Mouse (Mus musculus) limb, embryonic 15.5 days (tissue): ENCODE data around the gene Hist1h3a. TPM values are rescaled to one million over a fixed set of nuclear protein-coding genes. Genes with fewer than 3 reads are reported as not detected.

Source experiments
- ATAC-seq: fragments of 200-750 bp; cut with Nextera tagmentation; 2 replicates; pipeline ENCODE4 v1.8.0; 2017; ENCODE audit warnings: low read depth, moderate TSS enrichment; ENCODE audit not compliant: insufficient number of reproducible peaks, low FRiP score, low TSS enrichment
- H3K27ac ChIP-seq: fragments of 300-500 bp; sonication (generic); 2 replicates; pipeline ENCODE4 v1.5.1; 2015; ENCODE audit warnings: moderate library complexity, mild to moderate bottlenecking, inconsistent platforms
- H3K27me3 ChIP-seq: fragments of 300-500 bp; sonication (generic); 2 replicates; pipeline ENCODE4 v1.6.1; 2015; ENCODE audit warnings: inconsistent platforms
- H3K36me3 ChIP-seq: fragments of 300-500 bp; sonication (generic); 2 replicates; pipeline ENCODE4 v1.6.1; 2015; ENCODE audit warnings: inconsistent platforms
- H3K4me1 ChIP-seq: fragments of 300-500 bp; sonication (generic); 2 replicates; pipeline ENCODE4 v1.6.1; 2015; ENCODE audit warnings: inconsistent platforms
- H3K4me2 ChIP-seq: fragments of 300-500 bp; sonication (generic); 2 replicates; pipeline ENCODE4 v1.6.1; 2015; ENCODE audit warnings: mild to moderate bottlenecking, inconsistent platforms
- H3K4me3 ChIP-seq: fragments of 300-500 bp; sonication (generic); 2 replicates; pipeline ENCODE4 v1.5.1; 2015; ENCODE audit warnings: mild to moderate bottlenecking, inconsistent platforms
- H3K9ac ChIP-seq: fragments of 300-500 bp; sonication (generic); 2 replicates; pipeline ENCODE4 v1.6.1; 2015; ENCODE audit warnings: inconsistent platforms
- H3K9me3 ChIP-seq: fragments of 300-500 bp; sonication (generic); 2 replicates; pipeline ENCODE4 v1.6.1; 2016; ENCODE audit warnings: inconsistent platforms
- WGBS: fragments of 180-500 bp; shearing (Covaris S2); methylation state at CpG from one replicate; pipeline ENCODE4 v1.1.7; 2015; 5-methylcytosine and 5-hydroxymethylcytosine counted together
- microRNA-seq: library from miRNA; unstranded; fragments of <30 nt; microRNA quantifications from one replicate; pipeline ENCODE4, GENCODE M21; 2016
- polyA plus RNA-seq: library from polyadenylated mRNA; unstranded; fragments of >200 nt; fragmentation: Nextera tagmentation; extraction: Ambion mirVana; gene quantifications from 2 replicates; pipeline ENCODE4 v1.2.1, GENCODE M21; 2015

Gene Hist1h3a
- polyA plus RNA-seq, 1 experiment from 2014 or later = 7.2 TPM

DNA sequence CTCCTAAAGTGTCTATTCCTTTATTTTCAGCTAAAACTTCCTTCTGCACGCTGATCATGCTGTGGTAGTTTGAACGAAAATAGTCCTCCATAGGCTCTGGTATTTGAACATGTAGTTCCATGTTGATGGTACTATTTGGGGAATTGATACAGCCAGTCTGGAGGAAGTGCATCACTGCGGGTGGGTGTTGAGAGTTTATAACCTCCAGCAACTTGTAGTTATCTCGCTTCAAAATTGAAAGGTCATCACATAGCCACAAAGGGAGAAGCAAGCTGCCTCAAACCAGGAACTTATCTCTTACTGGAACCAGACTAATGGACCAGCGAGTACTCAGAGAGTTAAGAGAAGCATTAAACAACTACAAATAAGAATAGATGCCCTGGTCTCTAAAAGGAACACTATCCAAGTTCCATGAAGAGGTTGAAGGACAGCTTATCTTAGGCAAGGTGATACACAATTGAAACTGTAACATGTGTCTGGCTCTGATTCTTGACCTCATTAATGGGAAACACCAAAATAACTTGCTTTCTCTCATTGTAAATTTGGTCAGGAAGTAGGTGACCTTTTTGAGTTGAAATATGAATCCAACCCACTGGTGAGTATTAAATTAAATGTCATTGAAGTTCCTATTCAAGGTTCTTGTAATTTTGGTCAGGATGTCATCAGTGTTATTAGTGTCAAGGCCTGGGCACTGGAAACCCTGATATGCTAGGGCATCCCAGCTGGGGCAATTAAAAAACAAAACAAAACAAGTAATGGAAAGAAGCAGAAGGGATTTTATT lies 45.7 kb downstream of the Hist1h3a start:
- 88% methylated on average over 5 of the region's 5 CpGs for WGBS
- H3K9me3 ChIP-seq = no peaks in the 10 kb centered on the region
- H3K27ac ChIP-seq = no peak overlapping the region
- ATAC-seq = no peak
- no peaks in the 10 kb centered on the region for H3K27me3 ChIP-seq
- H3K9ac ChIP-seq = no peak overlapping the region
- H3K36me3 ChIP-seq = no peaks in the 10 kb centered on the region
- no peaks in the 10 kb centered on the region for H3K4me1 ChIP-seq
- no peak overlapping the region for H3K4me3 ChIP-seq
- H3K4me2 ChIP-seq = no peak overlapping the region

Small RNA genes lying within 50 kb of the gene (microRNA-seq; reads per million reads assigned to microRNA genes)
- gene Gm44314 = not detected
- not detected for gene Gm44484

Other genes with a start within 250 kb of the Hist1h3a start
- gene Hist1h4h, start 231.3 kb downstream of the Hist1h3a start, polyA plus RNA-seq = 4.8 and 6.3 TPM in 2 replicates
- 4.1 and 7.5 TPM in 2 replicates for gene Hist1h2af, start 228.5 kb downstream of the Hist1h3a start, polyA plus RNA-seq
- gene Hist1h3g, start 227.0 kb downstream of the Hist1h3a start, polyA plus RNA-seq = 3.4 and 5.4 TPM in 2 replicates
- gene Hist1h2bh, start 219.0 kb downstream of the Hist1h3a start, polyA plus RNA-seq = 0.77 and 0.83 TPM in 2 replicates
- 1.1 TPM in 1 of 2 replicates, not detected in the other for gene Hist1h3f, start 218.3 kb downstream of the Hist1h3a start, polyA plus RNA-seq
- 0.65 and 0.95 TPM in 2 replicates for gene Hist1h4f, start 210.7 kb downstream of the Hist1h3a start, polyA plus RNA-seq
- gene Hist1h1d, start 209.1 kb downstream of the Hist1h3a start, polyA plus RNA-seq = 0.32 and 0.51 TPM in 2 replicates
- 2.1 and 4.8 TPM in 2 replicates for gene Hist1h3e, start 200.0 kb downstream of the Hist1h3a start, polyA plus RNA-seq
- 68.7 and 88.5 TPM in 2 replicates for gene Hist1h2ae, start 191.2 kb downstream of the Hist1h3a start, polyA plus RNA-seq
- gene Hist1h2bg, start 191.0 kb downstream of the Hist1h3a start, polyA plus RNA-seq = 5.5 and 6.0 TPM in 2 replicates
- gene Hist1h2bf, start 188.2 kb downstream of the Hist1h3a start, polyA plus RNA-seq = 2.9 and 5.8 TPM in 2 replicates
- gene Hist1h2ad, start 188.0 kb downstream of the Hist1h3a start, polyA plus RNA-seq = 0.89 and 2.3 TPM in 2 replicates
- gene Hist1h3d, start 186.6 kb downstream of the Hist1h3a start, polyA plus RNA-seq = 5.8 and 6.5 TPM in 2 replicates
- gene Hist1h4d, start 180.8 kb downstream of the Hist1h3a start, polyA plus RNA-seq = 75.2 and 108 TPM in 2 replicates
- 1.9 and 2.1 TPM in 2 replicates for gene Hist1h2be, start 141.3 kb downstream of the Hist1h3a start, polyA plus RNA-seq
- 17.2 and 18.2 TPM in 2 replicates for gene Hist1h1e, start 139.8 kb downstream of the Hist1h3a start, polyA plus RNA-seq
- gene Hist1h2ac, start 78.4 kb downstream of the Hist1h3a start, polyA plus RNA-seq = 0.76 and 0.78 TPM in 2 replicates
- gene Hist1h2bc, start 78.2 kb downstream of the Hist1h3a start, polyA plus RNA-seq = 47.2 and 57.0 TPM in 2 replicates
- 0.20 TPM in 1 of 2 replicates, not detected in the other for gene Hist1h1t, start 66.6 kb downstream of the Hist1h3a start, polyA plus RNA-seq
- gene Hist1h4c, start 63.9 kb downstream of the Hist1h3a start, polyA plus RNA-seq = 3.2 and 4.0 TPM in 2 replicates
- gene Hfe, start 51.5 kb downstream of the Hist1h3a start, polyA plus RNA-seq = 7.3 and 10.3 TPM in 2 replicates
- 28.0 and 31.1 TPM in 2 replicates for gene Hist1h1c, start 23.6 kb downstream of the Hist1h3a start, polyA plus RNA-seq
- gene Hist1h3c, start 16.8 kb downstream of the Hist1h3a start, polyA plus RNA-seq = 5.8 and 6.6 TPM in 2 replicates
- gene Hist1h2bb, start 15.7 kb downstream of the Hist1h3a start, polyA plus RNA-seq = 2.0 and 2.1 TPM in 2 replicates
- gene Hist1h2ab, start 11.3 kb downstream of the Hist1h3a start, polyA plus RNA-seq = 23.3 and 37.2 TPM in 2 replicates
- gene Hist1h3b, start 10.1 kb downstream of the Hist1h3a start, polyA plus RNA-seq = 4.0 and 12.0 TPM in 2 replicates
- 4.1 and 4.5 TPM in 2 replicates for gene Hist1h4b, start 5.4 kb downstream of the Hist1h3a start, polyA plus RNA-seq
- 0.33 and 0.60 TPM in 2 replicates for gene Hist1h4a, start 1.2 kb downstream of the Hist1h3a start, polyA plus RNA-seq
- gene Hist1h1a, start 1.3 kb upstream of the Hist1h3a start, polyA plus RNA-seq = 0.74 and 2.1 TPM in 2 replicates
- gene Trim38, start 7.5 kb upstream of the Hist1h3a start, polyA plus RNA-seq = not detected in 2 replicates
- gene Slc17a2, start 44.6 kb upstream of the Hist1h3a start, polyA plus RNA-seq = not detected in 2 replicates
- 0.27 and 0.61 TPM in 2 replicates for gene Slc17a3, start 77.0 kb upstream of the Hist1h3a start, polyA plus RNA-seq
- not detected in 2 replicates for gene Slc17a1, start 105.4 kb upstream of the Hist1h3a start, polyA plus RNA-seq
- not detected in 2 replicates for gene Slc17a4, start 152.6 kb upstream of the Hist1h3a start, polyA plus RNA-seq
- gene Hist1h2ba, start 171.8 kb upstream of the Hist1h3a start, polyA plus RNA-seq = not detected in 2 replicates
- gene Hist1h2aa, start 172.1 kb upstream of the Hist1h3a start, polyA plus RNA-seq = not detected in 2 replicates
- not detected in 2 replicates for gene Scgn, start 228.8 kb upstream of the Hist1h3a start, polyA plus RNA-seq